Mouse (Mus musculus): ENCODE data around the gene Cnnm4. TPM values are rescaled to one million over a fixed set of nuclear protein-coding genes. Genes with fewer than 3 reads are reported as not detected.
A peak's percentile ranks its signal among the peaks of the same experiment; 100 is the strongest.

The Cnnm4 gene
- polyA plus RNA-seq, 1 experiment from 2014 or later, result 2.7 TPM

GRCm38 (mm10) chr1:36501261-36501660 lies 29.8 kb downstream of the Cnnm4 start:
- ATAC-seq (ENCODE audit: low read depth), result peak; percentile 24; the same call in 1 of the 2 replicates
- 3% methylated on average over 3 of the region's 3 CpGs for WGBS (ENCODE audit: insufficient replicate concordance)

GRCm38 (mm10) chr1:36508238-36508637 lies 36.8 kb downstream of the Cnnm4 start:
- Histone ChIP-seq H3K4me2 (ENCODE audit: low read depth, low read length) (no peak overlapping the region), H3K4me1 (ENCODE audit: control insufficient read depth, low read depth, low read length) (peaks cover 8% of the 10 kb centered on the region), H3K9me3 (replicated peaks; ENCODE audit: control insufficient read depth, low read length) (no peaks in the 10 kb centered on the region), H3K36me3 (ENCODE audit: control insufficient read depth, insufficient read depth) (no peaks in the 10 kb centered on the region), H3K27me3 (ENCODE audit: control insufficient read depth, insufficient read depth, low read depth, low read length) (no peaks in the 10 kb centered on the region), H3K27ac (ENCODE audit: low read length) (no peak overlapping the region), H3K9ac (ENCODE audit: low read depth, low read length) (no peak overlapping the region), H3K4me3 (ENCODE audit: low read depth, low read length) (no peak overlapping the region)
- 51% methylated on average over 5 of the region's 5 CpGs for WGBS (ENCODE audit: insufficient replicate concordance)
- no peak for ATAC-seq (ENCODE audit: low read depth)

More at GRCm38 (mm10) chr1:36501261-36501660, 29.8 kb downstream of the Cnnm4 start:
- no peaks in the 10 kb centered on the region for H3K9me3 ChIP-seq (replicated peaks; ENCODE audit: control insufficient read depth, low read length)
- H3K27ac ChIP-seq (ENCODE audit: low read length), result no peak overlapping the region
- no peaks in the 10 kb centered on the region for H3K27me3 ChIP-seq (ENCODE audit: control insufficient read depth, insufficient read depth, low read depth, low read length)
- H3K4me1 ChIP-seq (ENCODE audit: control insufficient read depth, low read depth, low read length), result no peaks in the 10 kb centered on the region
- H3K4me2 ChIP-seq (ENCODE audit: low read depth, low read length), result no peak overlapping the region
- no peak overlapping the region for H3K4me3 ChIP-seq (ENCODE audit: low read depth, low read length)
- no peak overlapping the region for H3K9ac ChIP-seq (ENCODE audit: low read depth, low read length)
- H3K36me3 ChIP-seq (ENCODE audit: control insufficient read depth, insufficient read depth), result no peaks in the 10 kb centered on the region

- H3K4me3 ChIP-seq (ENCODE audit: low read depth, low read length), result peak within 1 kb of the TSS; percentile 89
- ATAC-seq (ENCODE audit: low read depth), result peak; percentile 99
- H3K36me3 ChIP-seq (ENCODE audit: control insufficient read depth, insufficient read depth), result no peaks in the 10 kb centered on the region
- peak within 1 kb of the TSS; percentile 91 for H3K4me2 ChIP-seq (ENCODE audit: low read depth, low read length)
- peak within 1 kb of the TSS; percentile 94 for H3K27ac ChIP-seq (ENCODE audit: low read length)
- 1% methylated on average over 49 of the region's 51 CpGs for WGBS (ENCODE audit: insufficient replicate concordance)
- peaks cover 13% of the 10 kb centered on the region for H3K4me1 ChIP-seq (ENCODE audit: control insufficient read depth, low read depth, low read length)
- peak within 1 kb of the TSS; percentile 85 for H3K9ac ChIP-seq (ENCODE audit: low read depth, low read length)
- H3K9me3 ChIP-seq (replicated peaks; ENCODE audit: control insufficient read depth, low read length), result no peaks in the 10 kb centered on the region
- H3K27me3 ChIP-seq (ENCODE audit: control insufficient read depth, insufficient read depth, low read depth, low read length), result no peaks in the 10 kb centered on the region
Measured at GRCm38 (mm10) chr1:36511289-36512021, 40.0 kb downstream of the Cnnm4 start, which contains the start of gene Cnnm3. TSS of gene Cnnm3 (plus strand) at chr1:36511867.

- H3K4me2 ChIP-seq (ENCODE audit: low read depth, low read length), result peak overlapping the region; percentile 91
- peaks cover 13% of the 10 kb centered on the region for H3K4me1 ChIP-seq (ENCODE audit: control insufficient read depth, low read depth, low read length)
- no peaks in the 10 kb centered on the region for H3K27me3 ChIP-seq (ENCODE audit: control insufficient read depth, insufficient read depth, low read depth, low read length)
- ATAC-seq (ENCODE audit: low read depth), result peak; percentile 44
- H3K27ac ChIP-seq (ENCODE audit: low read length), result peak overlapping the region; percentile 94
- 0% methylated on average over 84 of the region's 126 CpGs for WGBS (ENCODE audit: insufficient replicate concordance)
- H3K9me3 ChIP-seq (replicated peaks; ENCODE audit: control insufficient read depth, low read length), result no peaks in the 10 kb centered on the region
- H3K36me3 ChIP-seq (ENCODE audit: control insufficient read depth, insufficient read depth), result no peaks in the 10 kb centered on the region
- peak overlapping the region; percentile 85 for H3K9ac ChIP-seq (ENCODE audit: low read depth, low read length)
- H3K4me3 ChIP-seq (ENCODE audit: low read depth, low read length), result peak overlapping the region; percentile 89
Measured at GRCm38 (mm10) chr1:36512089-36512965, 40.9 kb downstream of the Cnnm4 start.

GRCm38 (mm10) chr1:36512966-36513280 lies 41.5 kb downstream of the Cnnm4 start:
- no peaks in the 10 kb centered on the region for H3K9me3 ChIP-seq (replicated peaks; ENCODE audit: control insufficient read depth, low read length)
- peak overlapping the region; percentile 85 for H3K9ac ChIP-seq (ENCODE audit: low read depth, low read length)
- peak overlapping the region; percentile 91 for H3K4me2 ChIP-seq (ENCODE audit: low read depth, low read length)
- peaks cover 13% of the 10 kb centered on the region for H3K4me1 ChIP-seq (ENCODE audit: control insufficient read depth, low read depth, low read length)
- no peaks in the 10 kb centered on the region for H3K27me3 ChIP-seq (ENCODE audit: control insufficient read depth, insufficient read depth, low read depth, low read length)
- H3K4me3 ChIP-seq (ENCODE audit: low read depth, low read length), result peak overlapping the region; percentile 89
- H3K36me3 ChIP-seq (ENCODE audit: control insufficient read depth, insufficient read depth), result no peaks in the 10 kb centered on the region
- WGBS (ENCODE audit: insufficient replicate concordance), result 5% methylated on average over 16 of the region's 16 CpGs
- no peak for ATAC-seq (ENCODE audit: low read depth)
- H3K27ac ChIP-seq (ENCODE audit: low read length), result no peak overlapping the region

GRCm38 (mm10) chr1:36513310-36513709 lies 41.9 kb downstream of the Cnnm4 start:
- Histone ChIP-seq H3K4me1 (ENCODE audit: control insufficient read depth, low read depth, low read length) (peaks cover 13% of the 10 kb centered on the region), H3K4me3 (ENCODE audit: low read depth, low read length) (peak overlapping the region; percentile 89), H3K27me3 (ENCODE audit: control insufficient read depth, insufficient read depth, low read depth, low read length) (no peaks in the 10 kb centered on the region), H3K9me3 (replicated peaks; ENCODE audit: control insufficient read depth, low read length) (no peaks in the 10 kb centered on the region), H3K4me2 (ENCODE audit: low read depth, low read length) (peak overlapping the region; percentile 91), H3K36me3 (ENCODE audit: control insufficient read depth, insufficient read depth) (no peaks in the 10 kb centered on the region), H3K9ac (ENCODE audit: low read depth, low read length) (peak overlapping the region; percentile 21; the same call in 1 of the 2 replicates), H3K27ac (ENCODE audit: low read length) (no peak overlapping the region)
- ATAC-seq (ENCODE audit: low read depth), result no peak
- 24% methylated on average over 1 of the region's 1 CpGs for WGBS (ENCODE audit: insufficient replicate concordance)

GRCm38 (mm10) chr1:36513718-36514117 lies 42.3 kb downstream of the Cnnm4 start:
- H3K4me3 ChIP-seq (ENCODE audit: low read depth, low read length), result peak overlapping the region; percentile 89
- ATAC-seq (ENCODE audit: low read depth), result no peak

GRCm38 (mm10) chr1:36518259-36518658 lies 46.8 kb downstream of the Cnnm4 start:
- peaks cover 13% of the 10 kb centered on the region for H3K36me3 ChIP-seq (ENCODE audit: control insufficient read depth, insufficient read depth)
- H3K9me3 ChIP-seq (replicated peaks; ENCODE audit: control insufficient read depth, low read length), result no peaks in the 10 kb centered on the region
- no peak overlapping the region for H3K4me3 ChIP-seq (ENCODE audit: low read depth, low read length)
- peaks cover 5% of the 10 kb centered on the region for H3K4me1 ChIP-seq (ENCODE audit: control insufficient read depth, low read depth, low read length)
- no peak overlapping the region for H3K9ac ChIP-seq (ENCODE audit: low read depth, low read length)
- H3K27ac ChIP-seq (ENCODE audit: low read length), result no peak overlapping the region
- 58% methylated on average over 3 of the region's 3 CpGs for WGBS (ENCODE audit: insufficient replicate concordance)
- ATAC-seq (ENCODE audit: low read depth), result no peak
- no peak overlapping the region for H3K4me2 ChIP-seq (ENCODE audit: low read depth, low read length)
- H3K27me3 ChIP-seq (ENCODE audit: control insufficient read depth, insufficient read depth, low read depth, low read length), result no peaks in the 10 kb centered on the region

More at GRCm38 (mm10) chr1:36513718-36514117, 42.3 kb downstream of the Cnnm4 start:
- Histone ChIP-seq H3K9me3 (replicated peaks; ENCODE audit: control insufficient read depth, low read length) (no peaks in the 10 kb centered on the region), H3K36me3 (ENCODE audit: control insufficient read depth, insufficient read depth) (no peaks in the 10 kb centered on the region), H3K4me1 (ENCODE audit: control insufficient read depth, low read depth, low read length) (peaks cover 13% of the 10 kb centered on the region), H3K9ac (ENCODE audit: low read depth, low read length) (peak overlapping the region; percentile 21; the same call in 1 of the 2 replicates), H3K27ac (ENCODE audit: low read length) (no peak overlapping the region), H3K27me3 (ENCODE audit: control insufficient read depth, insufficient read depth, low read depth, low read length) (no peaks in the 10 kb centered on the region), H3K4me2 (ENCODE audit: low read depth, low read length) (peak overlapping the region; percentile 91; the same call in 1 of the 2 replicates)
- 71% methylated on average over 2 of the region's 2 CpGs for WGBS (ENCODE audit: insufficient replicate concordance)

Measured in liver, embryonic 16.5 days (tissue).